Mouse (Mus musculus) mesoderm, embryonic 11.5 days (tissue): ENCODE measurements around the gene Psd4.

Source experiments
- DNase-seq: peaks from one replicate; pipeline ENCODE4 v3.0.0-alpha.2; 2012; ENCODE audit warnings: low read depth, low spot score

Psd4 gene

DNA sequence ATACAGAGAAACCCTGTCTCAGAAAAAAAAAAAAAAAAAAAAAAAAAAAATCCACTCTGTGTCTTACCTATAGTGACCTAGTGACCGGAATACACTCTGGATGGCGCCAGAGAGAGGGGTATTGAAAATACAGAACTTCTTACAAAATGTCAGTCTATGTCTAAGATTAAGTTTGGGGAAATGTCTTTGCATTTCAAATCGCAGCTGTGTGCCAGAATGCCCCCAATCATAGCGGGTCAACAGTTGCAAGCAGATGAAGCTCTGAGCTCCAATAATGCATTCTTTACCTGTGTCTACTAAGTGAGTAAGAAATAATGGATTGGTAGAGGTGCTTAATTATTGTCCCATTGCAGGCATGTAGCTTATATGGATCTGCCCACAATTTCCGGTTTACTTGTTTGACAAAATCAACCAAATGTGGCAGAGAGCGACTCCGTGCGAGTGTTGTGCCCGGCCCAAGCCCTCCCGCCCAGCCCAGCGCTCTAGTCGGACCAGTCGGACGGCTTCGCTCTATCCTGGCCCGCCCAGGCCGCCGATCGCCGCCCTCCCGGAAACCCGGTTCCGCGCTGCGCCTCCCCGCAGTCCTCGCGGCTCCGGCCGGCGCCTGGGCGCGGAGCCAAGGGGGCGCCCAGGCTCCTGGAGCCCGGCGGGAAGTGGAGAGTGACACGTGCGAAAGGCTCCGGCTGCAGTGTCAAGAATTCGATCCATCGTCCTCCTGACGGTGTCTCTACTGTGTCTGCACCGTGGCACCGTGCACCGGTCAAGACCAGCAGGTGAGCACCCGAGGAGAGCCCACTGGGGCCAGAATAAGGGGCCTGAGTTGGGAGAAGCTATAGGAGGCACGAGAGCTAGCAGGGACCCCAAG, at the start of gene Psd4:
Gene Psd4 (plus strand): TSS at position 551 of the 865 bp plus-strand sequence.
- peak; percentile 56 for DNase-seq

DNA sequence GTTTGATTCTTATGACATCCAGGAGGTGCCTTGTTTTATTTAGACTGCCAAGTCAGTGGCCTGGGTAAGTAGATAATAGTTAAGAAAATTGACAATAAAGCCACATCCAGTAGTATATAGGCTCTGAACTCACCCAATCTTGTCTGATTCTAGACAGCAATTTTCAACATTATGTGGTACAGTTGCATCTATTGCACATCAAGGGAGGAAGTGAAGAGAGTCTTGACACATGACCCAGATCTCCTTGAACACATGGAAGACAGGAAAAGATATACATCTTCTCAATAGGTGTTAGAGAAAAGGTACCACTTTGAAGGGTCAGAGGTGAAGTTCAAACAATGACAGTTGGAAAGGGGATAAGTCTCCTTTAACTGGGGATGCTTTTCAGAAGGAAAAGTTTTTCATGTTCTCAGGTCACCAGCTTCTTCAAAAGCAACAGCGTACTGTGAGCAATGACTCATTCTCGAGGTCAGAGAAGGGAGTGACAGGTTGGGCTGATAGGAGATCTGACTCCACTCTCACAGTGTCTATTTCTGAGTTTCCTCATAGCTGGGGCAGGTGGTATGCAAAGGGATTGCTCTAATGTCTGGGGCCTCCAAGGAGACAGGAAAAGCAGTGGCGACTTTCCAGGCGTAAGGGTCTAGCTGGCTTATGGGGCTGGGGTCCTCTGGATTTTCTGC, 49.3 kb upstream of the Psd4 start:
- DNase-seq, result no peak

DNA sequence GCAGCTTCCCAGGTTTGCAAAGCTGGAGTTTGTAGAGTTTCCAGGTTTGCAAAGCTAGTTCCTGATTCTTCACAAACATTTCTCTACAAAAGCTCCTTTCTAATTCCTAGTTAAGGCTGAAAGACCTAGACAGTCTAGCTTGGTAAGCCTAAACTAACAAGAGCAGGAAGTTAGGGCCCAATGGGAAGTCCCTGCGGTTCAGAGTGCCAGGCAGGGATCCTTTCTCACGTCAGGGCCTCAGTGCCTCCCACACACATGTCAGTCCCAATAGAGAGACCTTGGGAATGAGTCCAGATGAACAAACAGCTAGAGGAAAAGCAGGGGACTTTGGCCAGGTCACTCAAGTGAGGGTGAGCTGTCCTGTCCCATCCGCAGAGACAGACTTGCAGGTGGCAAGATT, 32.0 kb upstream of the Psd4 start:
- DNase-seq, result no peak

- DNase-seq, result no peak
Measured at GRCm38 (mm10) chr2:24336545-24336944, 30.8 kb upstream of the Psd4 start, which contains the start of gene Il1rn. Gene Il1rn (plus strand): TSS chr2:24336853.

- no peak for DNase-seq
Measured at GRCm38 (mm10) chr2:24341395-24341885, 25.9 kb upstream of the Psd4 start.

- DNase-seq, result no peak
Measured at GRCm38 (mm10) chr2:24344619-24345018, 22.8 kb upstream of the Psd4 start.

GRCm38 (mm10) chr2:24345056-24345455, 22.3 kb upstream of the Psd4 start:
- no peak for DNase-seq

- DNase-seq, result no peak
Measured at GRCm38 (mm10) chr2:24347926-24348325, 19.5 kb upstream of the Psd4 start.

DNA sequence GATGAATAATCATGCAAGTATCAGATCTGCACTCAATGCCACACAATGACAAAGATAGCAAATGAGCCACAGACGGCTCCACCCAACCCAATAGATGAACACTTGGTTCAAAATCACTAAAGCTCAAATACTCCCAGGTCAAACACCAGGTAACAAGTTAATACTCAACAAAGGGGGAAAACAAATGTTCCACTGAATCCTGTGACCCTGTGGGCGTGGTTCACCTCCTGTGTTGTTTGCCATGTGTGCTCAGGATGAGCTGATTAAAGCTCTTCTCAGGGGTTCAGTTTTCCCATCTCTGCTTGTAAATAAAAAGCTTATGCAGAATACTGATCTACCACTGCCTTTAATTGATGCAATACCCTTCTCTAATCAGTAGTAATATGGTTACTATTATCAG, 16.2 kb upstream of the Psd4 start:
- DNase-seq, result no peak

DNA sequence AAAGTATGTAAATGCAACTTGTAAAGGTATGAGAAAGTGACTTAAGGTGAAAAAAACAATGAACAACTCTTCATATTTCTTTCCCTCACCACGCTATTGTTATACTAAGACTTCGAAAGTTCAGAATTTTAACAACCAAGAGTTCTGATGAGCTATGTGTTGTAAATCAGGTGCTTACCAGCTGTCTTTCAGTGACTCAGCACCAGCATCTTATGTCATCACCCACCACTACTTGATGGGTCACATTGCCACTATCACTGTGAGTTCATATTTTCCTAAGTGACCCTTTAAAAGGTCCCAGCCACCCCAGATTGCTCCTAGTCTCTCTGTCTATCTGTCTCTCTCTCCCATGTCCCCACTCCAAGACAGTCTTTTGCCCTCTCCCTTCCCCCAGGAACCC, 14.3 kb upstream of the Psd4 start:
- DNase-seq, result no peak

DNA sequence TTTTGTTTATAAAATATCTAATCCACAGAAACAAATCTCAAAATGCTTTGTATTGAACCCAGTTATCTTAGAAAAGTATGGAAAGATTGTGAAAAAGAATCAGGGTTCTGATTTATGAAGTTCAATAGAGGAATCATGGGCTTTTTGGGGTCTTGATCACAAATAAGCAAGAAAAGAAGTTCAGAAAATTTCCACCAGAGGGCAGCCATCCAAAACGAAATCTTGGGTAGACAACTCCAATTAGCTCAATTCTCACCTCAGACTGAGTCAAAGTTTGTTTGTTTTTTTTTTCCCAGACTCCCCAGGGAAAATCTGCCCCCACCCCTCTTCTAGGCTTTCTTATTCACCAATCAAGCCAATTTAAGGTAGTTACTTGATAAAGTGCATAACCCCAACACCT, 9.7 kb upstream of the Psd4 start:
- peak; percentile 20 for DNase-seq

- no peak for DNase-seq
Measured at GRCm38 (mm10) chr2:24359347-24359746, 8.0 kb upstream of the Psd4 start.

GRCm38 (mm10) chr2:24363818-24364217, 3.6 kb upstream of the Psd4 start:
- no peak for DNase-seq

DNA sequence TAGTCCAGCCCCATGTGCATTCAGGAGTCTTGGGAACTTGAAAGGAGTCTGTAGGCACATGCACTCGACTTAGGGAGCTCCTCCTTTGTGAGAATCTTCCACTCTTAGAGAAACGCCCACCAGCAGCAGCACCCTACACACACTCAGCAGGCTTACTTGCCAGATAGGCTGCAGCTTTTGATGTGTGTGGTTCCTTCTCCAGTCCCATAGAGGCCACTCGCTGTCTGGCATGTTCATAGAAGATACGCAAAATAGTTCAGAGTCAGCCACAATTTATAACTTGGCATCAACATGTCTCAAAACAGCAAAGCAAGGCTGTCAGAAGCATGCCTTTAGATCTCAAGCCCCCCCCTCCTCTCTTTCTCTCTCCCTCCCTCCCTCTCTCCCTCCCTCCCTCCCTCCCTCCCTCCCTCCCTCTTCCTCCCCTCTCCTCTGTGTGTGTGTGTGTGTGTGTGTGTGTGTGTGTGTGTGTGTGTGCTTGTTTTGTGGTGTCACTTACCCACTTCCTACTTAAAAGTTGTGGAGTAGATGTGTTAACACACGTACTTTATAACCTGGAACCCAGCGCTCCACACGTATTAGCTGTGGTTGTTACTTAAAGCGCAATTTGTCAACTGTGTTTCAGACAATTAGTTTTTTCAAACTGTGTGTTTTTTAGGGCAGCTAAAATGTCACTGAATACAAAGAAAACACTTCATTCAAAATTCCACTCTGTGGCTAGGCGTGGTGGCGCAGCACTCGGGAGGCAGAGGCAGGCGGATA, 985 bp upstream of the Psd4 start:
- no peak for DNase-seq

GRCm38 (mm10) chr2:24367895-24368261, 498 bp downstream of the Psd4 start:
- no peak for DNase-seq

DNA sequence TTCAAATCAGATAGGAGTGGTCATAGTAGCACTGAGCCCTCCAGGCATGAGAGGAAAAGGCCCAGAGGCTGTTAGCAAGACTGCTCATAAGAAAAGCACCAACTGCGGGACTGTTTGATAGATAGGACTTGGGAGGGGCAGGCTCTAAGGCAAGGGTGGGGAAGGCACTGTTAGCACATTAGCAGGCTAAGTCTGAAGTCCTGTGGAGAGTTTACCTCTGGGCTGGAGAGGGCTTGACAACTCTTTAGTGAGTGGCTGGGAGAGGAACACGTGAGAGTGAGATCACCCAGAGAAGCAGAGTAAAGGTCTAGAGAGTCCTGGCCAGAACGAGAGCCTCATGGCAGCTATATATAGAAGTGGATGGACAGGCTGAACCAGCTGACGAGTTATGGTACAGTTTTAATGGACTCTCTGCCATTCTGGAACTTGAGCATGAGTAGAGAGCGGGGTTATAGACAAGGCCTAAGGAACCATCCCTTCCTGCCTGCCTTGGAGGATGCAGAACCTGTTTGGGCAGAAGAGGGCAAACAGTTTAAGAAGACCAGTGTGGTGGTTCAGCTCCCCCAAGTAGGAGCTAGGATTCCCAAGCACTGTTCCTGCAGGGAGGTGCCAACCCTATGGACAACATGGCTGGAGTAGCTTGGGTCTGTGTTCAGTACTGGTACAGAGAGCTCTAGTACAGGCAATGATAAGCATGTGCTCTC, 11.5 kb downstream of the Psd4 start:
- DNase-seq, result no peak

GRCm38 (mm10) chr2:24382456-24383230, 15.3 kb downstream of the Psd4 start:
- DNase-seq, result no peak

DNA sequence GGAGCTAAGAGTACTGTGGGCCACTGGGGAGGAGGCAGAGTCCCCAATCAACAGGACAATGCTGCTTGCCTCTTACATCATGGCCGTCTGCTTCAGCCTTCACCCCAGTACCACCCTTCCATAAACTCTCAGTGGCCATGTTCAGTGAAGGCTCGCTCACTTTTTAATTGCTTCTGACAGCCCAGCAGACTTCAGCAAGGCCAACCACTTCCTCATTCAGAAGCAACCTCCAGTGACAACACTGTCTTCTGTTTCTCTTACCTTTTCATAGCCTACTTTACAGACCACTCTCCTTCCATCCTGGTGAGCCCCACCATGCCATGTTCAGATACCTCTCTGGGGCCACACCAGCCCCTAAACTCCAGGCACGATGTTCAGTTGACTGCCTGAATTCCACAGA, 16.3 kb downstream of the Psd4 start:
- DNase-seq, result no peak

GRCm38 (mm10) chr2:24384393-24384792, 17.0 kb downstream of the Psd4 start:
- DNase-seq, result no peak

DNA sequence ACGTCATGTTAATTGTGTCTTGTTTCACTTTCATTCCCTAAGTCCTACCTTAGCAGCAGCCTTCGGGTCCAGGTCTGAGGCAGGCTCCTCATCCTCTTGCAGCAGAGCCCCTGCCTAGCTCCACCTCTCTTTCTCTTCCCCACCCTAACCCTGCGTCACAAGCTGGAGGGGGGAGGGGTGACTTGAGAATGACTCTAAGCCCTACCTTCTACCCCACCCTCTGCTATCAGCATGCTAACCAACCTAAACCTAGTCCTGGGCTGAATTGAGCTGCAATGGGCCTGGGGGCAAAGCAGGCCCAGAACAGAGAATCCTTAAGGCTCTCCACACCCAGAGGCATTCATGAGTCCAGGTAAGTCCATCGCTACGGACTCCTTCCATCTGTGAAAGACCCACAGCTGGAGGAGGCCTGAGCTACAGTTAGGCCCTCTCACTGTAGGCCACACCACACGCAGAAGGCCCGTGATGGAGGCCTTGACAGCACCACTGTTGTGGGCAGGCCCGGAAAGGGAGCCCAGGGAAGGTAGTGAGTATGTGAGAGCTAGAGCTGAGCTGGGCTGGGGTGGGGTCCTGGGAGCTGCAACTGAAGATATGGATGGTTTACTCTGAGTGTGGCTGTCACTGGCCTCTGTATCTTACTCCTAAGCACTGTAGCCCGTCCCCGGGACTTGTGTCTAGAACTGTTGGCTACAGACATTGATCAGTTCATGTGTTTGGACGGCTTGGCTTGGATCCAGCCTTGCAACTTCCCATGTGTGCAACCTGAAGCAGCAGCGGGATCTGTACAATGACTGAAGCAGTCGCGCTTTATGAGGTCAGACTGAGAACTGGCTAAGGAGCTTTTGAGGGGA, 18.0 kb downstream of the Psd4 start:
- no peak for DNase-seq
